Mouse (Mus musculus) limb, embryonic 13.5 days (tissue): ENCODE measurements around the gene Naga. TPM values are rescaled to one million over a fixed set of nuclear protein-coding genes. Genes with fewer than 3 reads are reported as not detected.

ENCODE experiments used
- ATAC-seq: fragments of 200-750 bp; cut with Nextera tagmentation; 2 replicates; pipeline ENCODE4 v1.8.0; 2017; ENCODE audit warnings: low read depth, moderate number of reproducible peaks, moderate TSS enrichment; ENCODE audit not compliant: low FRiP score
- H3K27ac ChIP-seq: fragments of 300-500 bp; sonication (generic); 2 replicates; pipeline ENCODE4 v1.5.1; 2015; ENCODE audit warnings: inconsistent platforms, mild to moderate bottlenecking, moderate library complexity
- H3K27me3 ChIP-seq: fragments of 300-500 bp; sonication (generic); 2 replicates; pipeline ENCODE4 v1.6.1; 2015; ENCODE audit warnings: mild to moderate bottlenecking, inconsistent platforms
- H3K36me3 ChIP-seq: fragments of 300-500 bp; sonication (generic); 2 replicates; pipeline ENCODE4 v1.6.1; 2015; ENCODE audit warnings: inconsistent platforms, mild to moderate bottlenecking, moderate library complexity
- H3K4me1 ChIP-seq: fragments of 300-500 bp; sonication (generic); 2 replicates; pipeline ENCODE4 v1.6.1; 2015; ENCODE audit warnings: inconsistent platforms
- H3K4me2 ChIP-seq: fragments of 300-500 bp; sonication (generic); replicated peaks from 2 replicates; pipeline ENCODE4 v1.6.1; 2015; ENCODE audit warnings: inconsistent platforms, mild to moderate bottlenecking, moderate library complexity
- H3K4me3 ChIP-seq: fragments of 300-500 bp; sonication (generic); 2 replicates; pipeline ENCODE4 v1.5.1; 2015; ENCODE audit warnings: moderate library complexity, mild to moderate bottlenecking, inconsistent platforms
- H3K9ac ChIP-seq: fragments of 300-500 bp; sonication (generic); 2 replicates; pipeline ENCODE4 v1.6.1; 2015; ENCODE audit warnings: mild to moderate bottlenecking, inconsistent platforms
- H3K9me3 ChIP-seq: fragments of 300-500 bp; sonication (generic); 2 replicates; pipeline ENCODE4 v1.6.1; 2016; ENCODE audit warnings: inconsistent platforms
- WGBS: fragments of 180-500 bp; shearing (Covaris S2); methylation state at CpG from one replicate; pipeline ENCODE4 v1.1.7; 2015; 5-methylcytosine and 5-hydroxymethylcytosine counted together
- polyA plus RNA-seq: library from polyadenylated mRNA; unstranded; fragments of >200 nt; fragmentation: Nextera tagmentation; extraction: Ambion mirVana; gene quantifications from 2 replicates; pipeline ENCODE4 v1.2.1, GENCODE M21; 2015

Gene Naga
- polyA plus RNA-seq, 1 experiment from 2014 or later, result 45.5 TPM

GRCm38 (mm10) chr15:82319613-82320012, 19.1 kb downstream of the Naga start:
- 66% methylated on average over 1 of the region's 1 CpGs for WGBS

GRCm38 (mm10) chr15:82317839-82318238, 20.9 kb downstream of the Naga start:
- no peak overlapping the region for H3K27ac ChIP-seq
- H3K36me3 ChIP-seq, result no peaks in the 10 kb centered on the region
- 86% methylated on average over 6 of the region's 6 CpGs for WGBS

More at GRCm38 (mm10) chr15:82319613-82320012, 19.1 kb downstream of the Naga start:
- Histone ChIP-seq H3K4me1 (peaks cover 5% of the 10 kb centered on the region; the same call in 1 of the 2 replicates), H3K9ac (no peak overlapping the region), H3K27ac (no peak overlapping the region), H3K36me3 (no peaks in the 10 kb centered on the region), H3K27me3 (no peaks in the 10 kb centered on the region), H3K4me2 (no peak overlapping the region), H3K4me3 (no peak overlapping the region), H3K9me3 (no peaks in the 10 kb centered on the region)
- ATAC-seq, result no peak

GRCm38 (mm10) chr15:82308416-82308815, 30.3 kb downstream of the Naga start:
- Histone ChIP-seq H3K4me3 (no peak overlapping the region), H3K27me3 (no peaks in the 10 kb centered on the region), H3K36me3 (no peaks in the 10 kb centered on the region), H3K4me1 (no peaks in the 10 kb centered on the region), H3K9ac (no peak overlapping the region), H3K4me2 (no peak overlapping the region), H3K27ac (no peak overlapping the region), H3K9me3 (no peaks in the 10 kb centered on the region)
- WGBS, result 61% methylated on average over 3 of the region's 3 CpGs
- ATAC-seq, result no peak

More at GRCm38 (mm10) chr15:82317839-82318238, 20.9 kb downstream of the Naga start:
- no peaks in the 10 kb centered on the region for H3K4me1 ChIP-seq
- H3K9ac ChIP-seq, result no peak overlapping the region
- no peak overlapping the region for H3K4me2 ChIP-seq
- no peaks in the 10 kb centered on the region for H3K27me3 ChIP-seq
- no peak overlapping the region for H3K4me3 ChIP-seq
- no peak for ATAC-seq
- H3K9me3 ChIP-seq, result no peaks in the 10 kb centered on the region

GRCm38 (mm10) chr15:82307107-82307506, 31.6 kb downstream of the Naga start:
- no peaks in the 10 kb centered on the region for H3K36me3 ChIP-seq
- WGBS, result 89% methylated on average over 3 of the region's 3 CpGs
- no peak overlapping the region for H3K4me3 ChIP-seq
- no peak overlapping the region for H3K27ac ChIP-seq
- no peak for ATAC-seq
- no peak overlapping the region for H3K9ac ChIP-seq
- H3K4me2 ChIP-seq, result no peak overlapping the region
- H3K9me3 ChIP-seq, result no peaks in the 10 kb centered on the region
- H3K4me1 ChIP-seq, result no peaks in the 10 kb centered on the region
- no peaks in the 10 kb centered on the region for H3K27me3 ChIP-seq

- H3K4me2 ChIP-seq, result peak within 1 kb of the TSS; percentile 38
- 55% methylated on average over 39 of the region's 39 CpGs for WGBS
- H3K27ac ChIP-seq, result no peak within 1 kb of the TSS
- 0 out of 2 replicates have a peak, but pooled peaks cover 7% of the 10 kb centered on the region for H3K9me3 ChIP-seq
- H3K27me3 ChIP-seq, result peaks cover 6% of the 10 kb centered on the region; the same call in 1 of the 2 replicates
- no peak within 1 kb of the TSS for H3K9ac ChIP-seq
- H3K4me1 ChIP-seq, result 0 out of 2 replicates have a peak, but pooled peaks cover 5% of the 10 kb centered on the region
- H3K36me3 ChIP-seq, result no peaks in the 10 kb centered on the region
- no peak within 1 kb of the TSS for H3K4me3 ChIP-seq
- no peak for ATAC-seq
Observed at GRCm38 (mm10) chr15:82298764-82299561, 39.8 kb downstream of the Naga start, which contains the start of gene Wbp2nl. Wbp2nl (plus strand) TSS chr15:82298954.

GRCm38 (mm10) chr15:82294059-82294458, 44.7 kb downstream of the Naga start:
- no peak overlapping the region for H3K4me3 ChIP-seq
- 47% methylated on average over 8 of the region's 8 CpGs for WGBS
- H3K4me2 ChIP-seq, result no peak overlapping the region
- H3K9ac ChIP-seq, result no peak overlapping the region
- H3K36me3 ChIP-seq, result peaks cover 20% of the 10 kb centered on the region
- H3K4me1 ChIP-seq, result peaks cover 17% of the 10 kb centered on the region
- no peak overlapping the region for H3K27ac ChIP-seq
- H3K27me3 ChIP-seq, result peaks cover 5% of the 10 kb centered on the region; the same call in 1 of the 2 replicates
- ATAC-seq, result no peak; the same call in 1 of the 2 replicates
- 0 out of 2 replicates have a peak, but pooled peaks cover 7% of the 10 kb centered on the region for H3K9me3 ChIP-seq

- H3K36me3 ChIP-seq, result peaks cover 27% of the 10 kb centered on the region
- peaks cover 17% of the 10 kb centered on the region for H3K4me1 ChIP-seq
- no peaks in the 10 kb centered on the region for H3K27me3 ChIP-seq
- H3K4me2 ChIP-seq, result peak overlapping the region; percentile 49
- H3K9ac ChIP-seq, result no peak overlapping the region
- H3K9me3 ChIP-seq, result no peaks in the 10 kb centered on the region
- H3K27ac ChIP-seq, result no peak overlapping the region
- peak overlapping the region; percentile 8; the same call in 1 of the 2 replicates for H3K4me3 ChIP-seq
- 16% methylated on average over 7 of the region's 7 CpGs for WGBS
- peak; percentile 64; the same call in 1 of the 2 replicates for ATAC-seq
Observed at GRCm38 (mm10) chr15:82293271-82293711, 45.4 kb downstream of the Naga start.

GRCm38 (mm10) chr15:82292851-82293250, 45.9 kb downstream of the Naga start:
- ATAC-seq, result no peak
- H3K27ac ChIP-seq, result no peak overlapping the region
- no peak overlapping the region for H3K9ac ChIP-seq
- no peaks in the 10 kb centered on the region for H3K27me3 ChIP-seq
- H3K4me3 ChIP-seq, result no peak overlapping the region; the same call in 1 of the 2 replicates
- H3K4me2 ChIP-seq, result peak overlapping the region; percentile 49
- 22% methylated on average over 5 of the region's 5 CpGs for WGBS
- H3K4me1 ChIP-seq, result peaks cover 17% of the 10 kb centered on the region
- H3K9me3 ChIP-seq, result no peaks in the 10 kb centered on the region
- H3K36me3 ChIP-seq, result peaks cover 32% of the 10 kb centered on the region

- Histone ChIP-seq H3K27me3 (no peaks in the 10 kb centered on the region), H3K4me1 (peaks cover 17% of the 10 kb centered on the region), H3K36me3 (peaks cover 54% of the 10 kb centered on the region), H3K4me3 (no peak overlapping the region), H3K9ac (no peak overlapping the region), H3K27ac (no peak overlapping the region), H3K9me3 (no peaks in the 10 kb centered on the region), H3K4me2 (no peak overlapping the region)
- 87% methylated on average over 7 of the region's 7 CpGs for WGBS
- no peak for ATAC-seq
Observed at GRCm38 (mm10) chr15:82290252-82290651, 48.5 kb downstream of the Naga start.

GRCm38 (mm10) chr15:82286157-82286556, 52.6 kb downstream of the Naga start:
- no peak overlapping the region for H3K9ac ChIP-seq
- no peak overlapping the region for H3K4me2 ChIP-seq
- 60% methylated on average over 12 of the region's 12 CpGs for WGBS
- ATAC-seq, result no peak
- no peak overlapping the region for H3K27ac ChIP-seq
- H3K4me1 ChIP-seq, result no peaks in the 10 kb centered on the region
- H3K4me3 ChIP-seq, result no peak overlapping the region
- H3K27me3 ChIP-seq, result no peaks in the 10 kb centered on the region
- no peaks in the 10 kb centered on the region for H3K9me3 ChIP-seq
- H3K36me3 ChIP-seq, result peaks cover 80% of the 10 kb centered on the region

- WGBS, result 75% methylated on average over 4 of the region's 4 CpGs
- no peak for ATAC-seq
- H3K4me1 ChIP-seq, result peaks cover 10% of the 10 kb centered on the region
Observed at GRCm38 (mm10) chr15:82280638-82281037, 58.1 kb downstream of the Naga start.

More at GRCm38 (mm10) chr15:82280638-82281037, 58.1 kb downstream of the Naga start:
- H3K9me3 ChIP-seq, result no peaks in the 10 kb centered on the region
- no peak overlapping the region for H3K4me3 ChIP-seq
- H3K9ac ChIP-seq, result no peak overlapping the region
- H3K36me3 ChIP-seq, result peaks cover 57% of the 10 kb centered on the region
- no peak overlapping the region for H3K4me2 ChIP-seq
- no peaks in the 10 kb centered on the region for H3K27me3 ChIP-seq
- H3K27ac ChIP-seq, result no peak overlapping the region
